Mouse (Mus musculus): ENCODE measurements around the gene Plcb2. TPM values are rescaled to one million over a fixed set of nuclear protein-coding genes. Genes with fewer than 3 reads are reported as not detected.

Plcb2 gene
- polyA plus RNA-seq, 1 experiment from 2014 or later = 0.24 TPM

- Histone ChIP-seq H3K4me2 (ENCODE audit: low read depth) (no peak overlapping the region), H3K9ac (ENCODE audit: low read length) (no peak overlapping the region), H3K27ac (ENCODE audit: low read depth, low read length) (no peak overlapping the region), H3K27me3 (ENCODE audit: control insufficient read depth, insufficient read depth, low read length) (peaks cover 12% of the 10 kb centered on the region; the same call in 1 of the 2 replicates), H3K4me3 (ENCODE audit: low read depth, low read length) (no peak overlapping the region), H3K9me3 (ENCODE audit: control insufficient read depth, low read length) (no peaks in the 10 kb centered on the region), H3K36me3 (ENCODE audit: control insufficient read depth, insufficient read depth, low read length) (no peaks in the 10 kb centered on the region), H3K4me1 (ENCODE audit: control insufficient read depth, insufficient read depth, low read length) (peaks cover 3% of the 10 kb centered on the region; the same call in 1 of the 2 replicates)
- DNase-seq (ENCODE audit: low spot score) = no peak
- 29% methylated on average over 8 of the region's 8 CpGs for WGBS
- no peak for ATAC-seq (ENCODE audit: insufficient read depth, low FRiP score, low TSS enrichment)
These were observed 1.8 kb upstream of the Plcb2 start for GRCm38 (mm10) chr2:118729816-118730621.

GRCm38 (mm10) chr2:118729194-118729593, 956 bp upstream of the Plcb2 start:
- H3K27me3 ChIP-seq (ENCODE audit: control insufficient read depth, insufficient read depth, low read length) = peaks cover 12% of the 10 kb centered on the region; the same call in 1 of the 2 replicates
- ATAC-seq (ENCODE audit: insufficient read depth, low FRiP score, low TSS enrichment) (no peak), DNase-seq (ENCODE audit: low spot score) (no peak)
- no peak overlapping the region for H3K27ac ChIP-seq (ENCODE audit: low read depth, low read length)
- H3K4me3 ChIP-seq (ENCODE audit: low read depth, low read length) = no peak overlapping the region
- no peak overlapping the region for H3K4me2 ChIP-seq (ENCODE audit: low read depth)
- no peaks in the 10 kb centered on the region for H3K9me3 ChIP-seq (ENCODE audit: control insufficient read depth, low read length)
- WGBS = 44% methylated on average over 4 of the region's 4 CpGs
- no peak overlapping the region for H3K9ac ChIP-seq (ENCODE audit: low read length)
- no peaks in the 10 kb centered on the region for H3K36me3 ChIP-seq (ENCODE audit: control insufficient read depth, insufficient read depth, low read length)
- peaks cover 3% of the 10 kb centered on the region; the same call in 1 of the 2 replicates for H3K4me1 ChIP-seq (ENCODE audit: control insufficient read depth, insufficient read depth, low read length)

GRCm38 (mm10) chr2:118727911-118728310, 327 bp downstream of the Plcb2 start:
- peaks cover 3% of the 10 kb centered on the region; the same call in 1 of the 2 replicates for H3K4me1 ChIP-seq (ENCODE audit: control insufficient read depth, insufficient read depth, low read length)
- H3K27me3 ChIP-seq (ENCODE audit: control insufficient read depth, insufficient read depth, low read length) = peaks cover 12% of the 10 kb centered on the region; the same call in 1 of the 2 replicates
- DNase-seq (ENCODE audit: low spot score) = no peak
- no peaks in the 10 kb centered on the region for H3K9me3 ChIP-seq (ENCODE audit: control insufficient read depth, low read length)
- no peak overlapping the region for H3K9ac ChIP-seq (ENCODE audit: low read length)
- ATAC-seq (ENCODE audit: insufficient read depth, low FRiP score, low TSS enrichment) = no peak
- no peaks in the 10 kb centered on the region for H3K36me3 ChIP-seq (ENCODE audit: control insufficient read depth, insufficient read depth, low read length)
- 28% methylated on average over 9 of the region's 9 CpGs for WGBS
- no peak overlapping the region for H3K4me2 ChIP-seq (ENCODE audit: low read depth)
- H3K27ac ChIP-seq (ENCODE audit: low read depth, low read length) = no peak overlapping the region
- H3K4me3 ChIP-seq (ENCODE audit: low read depth, low read length) = no peak overlapping the region

GRCm38 (mm10) chr2:118726873-118727272, 1.4 kb downstream of the Plcb2 start:
- Histone ChIP-seq H3K4me2 (ENCODE audit: low read depth) (no peak overlapping the region), H3K36me3 (ENCODE audit: control insufficient read depth, insufficient read depth, low read length) (no peaks in the 10 kb centered on the region), H3K9ac (ENCODE audit: low read length) (no peak overlapping the region), H3K4me1 (ENCODE audit: control insufficient read depth, insufficient read depth, low read length) (peaks cover 3% of the 10 kb centered on the region; the same call in 1 of the 2 replicates), H3K27ac (ENCODE audit: low read depth, low read length) (no peak overlapping the region), H3K4me3 (ENCODE audit: low read depth, low read length) (no peak overlapping the region), H3K9me3 (ENCODE audit: control insufficient read depth, low read length) (no peaks in the 10 kb centered on the region), H3K27me3 (ENCODE audit: control insufficient read depth, insufficient read depth, low read length) (peaks cover 12% of the 10 kb centered on the region; the same call in 1 of the 2 replicates)
- DNase-seq (ENCODE audit: low spot score) = no peak
- WGBS = 75% methylated on average over 2 of the region's 2 CpGs
- no peak for ATAC-seq (ENCODE audit: insufficient read depth, low FRiP score, low TSS enrichment)

GRCm38 (mm10) chr2:118725511-118725910, 2.7 kb downstream of the Plcb2 start:
- no peak overlapping the region for H3K9ac ChIP-seq (ENCODE audit: low read length)
- no peak overlapping the region for H3K4me3 ChIP-seq (ENCODE audit: low read depth, low read length)
- H3K27me3 ChIP-seq (ENCODE audit: control insufficient read depth, insufficient read depth, low read length) = 0 out of 2 replicates have a peak, but pooled peaks cover 7% of the 10 kb centered on the region
- no peaks in the 10 kb centered on the region for H3K9me3 ChIP-seq (ENCODE audit: control insufficient read depth, low read length)
- H3K4me2 ChIP-seq (ENCODE audit: low read depth) = no peak overlapping the region
- no peaks in the 10 kb centered on the region for H3K36me3 ChIP-seq (ENCODE audit: control insufficient read depth, insufficient read depth, low read length)
- H3K4me1 ChIP-seq (ENCODE audit: control insufficient read depth, insufficient read depth, low read length) = peaks cover 3% of the 10 kb centered on the region; the same call in 1 of the 2 replicates
- ATAC-seq (ENCODE audit: insufficient read depth, low FRiP score, low TSS enrichment) (no peak), DNase-seq (ENCODE audit: low spot score) (no peak)
- WGBS = 86% methylated on average over 4 of the region's 4 CpGs
- no peak overlapping the region for H3K27ac ChIP-seq (ENCODE audit: low read depth, low read length)

- H3K4me2 ChIP-seq (ENCODE audit: low read depth) = no peak overlapping the region
- peaks cover 3% of the 10 kb centered on the region; the same call in 1 of the 2 replicates for H3K4me1 ChIP-seq (ENCODE audit: control insufficient read depth, insufficient read depth, low read length)
- no peaks in the 10 kb centered on the region for H3K9me3 ChIP-seq (ENCODE audit: control insufficient read depth, low read length)
- 0 out of 2 replicates have a peak, but pooled peaks cover 5% of the 10 kb centered on the region for H3K27me3 ChIP-seq (ENCODE audit: control insufficient read depth, insufficient read depth, low read length)
- ATAC-seq (ENCODE audit: insufficient read depth, low FRiP score, low TSS enrichment) = no peak
- H3K36me3 ChIP-seq (ENCODE audit: control insufficient read depth, insufficient read depth, low read length) = no peaks in the 10 kb centered on the region
- no peak for DNase-seq (ENCODE audit: low spot score)
- no peak overlapping the region for H3K4me3 ChIP-seq (ENCODE audit: low read depth, low read length)
- H3K9ac ChIP-seq (ENCODE audit: low read length) = no peak overlapping the region
- WGBS = 85% methylated on average over 15 of the region's 15 CpGs
- H3K27ac ChIP-seq (ENCODE audit: low read depth, low read length) = no peak overlapping the region
These were observed 4.3 kb downstream of the Plcb2 start for GRCm38 (mm10) chr2:118723693-118724486.

GRCm38 (mm10) chr2:118716677-118717076, 11.6 kb downstream of the Plcb2 start:
- Histone ChIP-seq H3K4me2 (ENCODE audit: low read depth) (no peak overlapping the region), H3K9ac (ENCODE audit: low read length) (no peak overlapping the region), H3K27ac (ENCODE audit: low read depth, low read length) (no peak overlapping the region), H3K4me3 (ENCODE audit: low read depth, low read length) (no peak overlapping the region), H3K9me3 (ENCODE audit: control insufficient read depth, low read length) (no peaks in the 10 kb centered on the region), H3K27me3 (ENCODE audit: control insufficient read depth, insufficient read depth, low read length) (peaks cover 11% of the 10 kb centered on the region), H3K4me1 (ENCODE audit: control insufficient read depth, insufficient read depth, low read length) (no peaks in the 10 kb centered on the region), H3K36me3 (ENCODE audit: control insufficient read depth, insufficient read depth, low read length) (no peaks in the 10 kb centered on the region)
- 88% methylated on average over 5 of the region's 5 CpGs for WGBS
- ATAC-seq (ENCODE audit: insufficient read depth, low FRiP score, low TSS enrichment) = no peak
- DNase-seq (ENCODE audit: low spot score) = no peak

- Histone ChIP-seq H3K36me3 (ENCODE audit: control insufficient read depth, insufficient read depth, low read length) (no peaks in the 10 kb centered on the region), H3K9me3 (ENCODE audit: control insufficient read depth, low read length) (no peaks in the 10 kb centered on the region), H3K9ac (ENCODE audit: low read length) (no peak overlapping the region), H3K27me3 (ENCODE audit: control insufficient read depth, insufficient read depth, low read length) (peaks cover 35% of the 10 kb centered on the region), H3K4me2 (ENCODE audit: low read depth) (no peak overlapping the region), H3K4me3 (ENCODE audit: low read depth, low read length) (no peak overlapping the region), H3K27ac (ENCODE audit: low read depth, low read length) (no peak overlapping the region), H3K4me1 (ENCODE audit: control insufficient read depth, insufficient read depth, low read length) (peaks cover 7% of the 10 kb centered on the region; the same call in 1 of the 2 replicates)
- 42% methylated on average over 4 of the region's 4 CpGs for WGBS
- DNase-seq (ENCODE audit: low spot score) (peak; percentile 47), ATAC-seq (ENCODE audit: insufficient read depth, low FRiP score, low TSS enrichment) (0 out of 2 replicates have a peak, but pooled peaks have one; percentile 43)
These were observed 14.0 kb downstream of the Plcb2 start for GRCm38 (mm10) chr2:118714230-118714629.
